Mouse (Mus musculus) embryonic fibroblast, embryonic 13.5 days (primary cell): ENCODE data around the gene Ovch2. TPM values are rescaled to one million over a fixed set of nuclear protein-coding genes. Genes with fewer than 3 reads are reported as not detected.

Source experiments
- H3K27ac ChIP-seq: 2 replicates; pipeline ENCODE4 v1.5.1; 2012; ENCODE audit warnings: low read length, control low read depth, inconsistent platforms; ENCODE audit not compliant: insufficient read depth
- H3K4me1 ChIP-seq: 2 replicates; pipeline ENCODE4 v1.6.1; 2011; ENCODE audit warnings: low read length; ENCODE audit not compliant: control insufficient read depth, insufficient read depth
- H3K4me3 ChIP-seq: 2 replicates; pipeline ENCODE4 v1.5.1; 2011; ENCODE audit warnings: mild to moderate bottlenecking, control low read depth, low read length; ENCODE audit not compliant: insufficient read depth
- CTCF ChIP-seq: IDR thresholded peaks from 2 replicates; pipeline ENCODE4 v1.5.1; 2011; ENCODE audit warnings: mild to moderate bottlenecking, control low read depth, low read length, moderate library complexity, borderline replicate concordance; ENCODE audit not compliant: insufficient read depth
- POLR2A ChIP-seq: IDR thresholded peaks from 2 replicates; pipeline ENCODE4 v1.6.1; 2011; ENCODE audit warnings: low read depth, mild to moderate bottlenecking, control low read depth, low read length, moderate library complexity
- polyA plus RNA-seq: library from polyadenylated mRNA; stranded (reverse); fragments of >200 nt; gene quantifications from 2 replicates; pipeline ENCODE4 v1.2.4, GENCODE M21; 2011; ENCODE audit warnings: low read depth; ENCODE audit not compliant: missing spikeins, insufficient read length

Gene Ovch2
- polyA plus RNA-seq, 1 experiment = not detected

GRCm38 (mm10) chr7:107778216-107778615 lies 22.8 kb downstream of the Ovch2 start:
- no peak overlapping the region for H3K27ac ChIP-seq
- no peak for TF ChIP-seq POLR2A
- TF ChIP-seq CTCF = no peak
- no peaks in the 10 kb centered on the region for H3K4me1 ChIP-seq
- H3K4me3 ChIP-seq = no peak overlapping the region

GRCm38 (mm10) chr7:107770812-107771211 lies 30.2 kb downstream of the Ovch2 start:
- TF ChIP-seq POLR2A (no peak), CTCF (no peak)
- Histone ChIP-seq H3K4me1 (0 out of 2 replicates have a peak, but pooled peaks cover 5% of the 10 kb centered on the region), H3K4me3 (no peak overlapping the region), H3K27ac (no peak overlapping the region)

- TF ChIP-seq POLR2A = peak; percentile 44; the same call in 1 of the 2 replicates
- no peak for TF ChIP-seq CTCF
- H3K4me3 ChIP-seq = peak within 1 kb of the TSS; percentile 14; the same call in 1 of the 2 replicates
- no peak within 1 kb of the TSS for H3K27ac ChIP-seq
- no peaks in the 10 kb centered on the region for H3K4me1 ChIP-seq
These were observed 43.5 kb downstream of the Ovch2 start, which contains the start of gene Cyb5r2 for GRCm38 (mm10) chr7:107757308-107758151. Cyb5r2 (minus strand) TSS chr7:107758032.

GRCm38 (mm10) chr7:107756748-107757147 lies 44.3 kb downstream of the Ovch2 start:
- TF ChIP-seq POLR2A (no peak), CTCF (no peak)
- Histone ChIP-seq H3K27ac (no peak overlapping the region), H3K4me1 (no peaks in the 10 kb centered on the region), H3K4me3 (no peak overlapping the region)

- H3K27ac ChIP-seq = no peak overlapping the region
- TF ChIP-seq POLR2A (no peak), CTCF (no peak)
- H3K4me3 ChIP-seq = no peak overlapping the region
- H3K4me1 ChIP-seq = no peaks in the 10 kb centered on the region
These were observed 45.1 kb downstream of the Ovch2 start for GRCm38 (mm10) chr7:107755905-107756304.

GRCm38 (mm10) chr7:107752031-107752520 lies 48.9 kb downstream of the Ovch2 start:
- TF ChIP-seq POLR2A = no peak
- no peak for TF ChIP-seq CTCF
- Histone ChIP-seq H3K4me1 (no peaks in the 10 kb centered on the region), H3K4me3 (no peak overlapping the region), H3K27ac (no peak overlapping the region)

- TF ChIP-seq CTCF = no peak
- TF ChIP-seq POLR2A = no peak
- Histone ChIP-seq H3K4me1 (no peaks in the 10 kb centered on the region), H3K4me3 (no peak overlapping the region), H3K27ac (no peak overlapping the region)
These were observed 51.3 kb downstream of the Ovch2 start for GRCm38 (mm10) chr7:107749721-107750120.

GRCm38 (mm10) chr7:107749270-107749669 lies 51.7 kb downstream of the Ovch2 start:
- no peak overlapping the region for H3K27ac ChIP-seq
- TF ChIP-seq CTCF (no peak), POLR2A (no peak)
- H3K4me3 ChIP-seq = no peak overlapping the region
- no peaks in the 10 kb centered on the region for H3K4me1 ChIP-seq

GRCm38 (mm10) chr7:107747954-107748353 lies 53.1 kb downstream of the Ovch2 start:
- no peak overlapping the region for H3K4me3 ChIP-seq
- no peak overlapping the region for H3K27ac ChIP-seq
- TF ChIP-seq POLR2A (no peak), CTCF (peak; percentile 45; the same call in 1 of the 2 replicates)
- H3K4me1 ChIP-seq = no peaks in the 10 kb centered on the region

GRCm38 (mm10) chr7:107747476-107747875 lies 53.5 kb downstream of the Ovch2 start:
- Histone ChIP-seq H3K4me3 (no peak overlapping the region), H3K4me1 (no peaks in the 10 kb centered on the region), H3K27ac (no peak overlapping the region)
- TF ChIP-seq CTCF (no peak), POLR2A (no peak)
